Mouse (Mus musculus): ENCODE data around the gene Prlh. TPM values are rescaled to one million over a fixed set of nuclear protein-coding genes. Genes with fewer than 3 reads are reported as not detected.

Prlh gene
- total RNA-seq, 2 experiments from 2014 or later: not detected

GRCm38 (mm10) chr1:90951670-90952069, 1.2 kb upstream of the Prlh start:
- no peak for DNase-seq (ENCODE audit: low spot score in 2 of 2)

- peak in 1 of 2 experiments; percentile 41 for DNase-seq (ENCODE audit: low spot score in 2 of 2)
These were observed 780 bp downstream of the Prlh start for GRCm38 (mm10) chr1:90953688-90954087.

GRCm38 (mm10) chr1:90956245-90957096, 3.6 kb downstream of the Prlh start:
- DNase-seq (ENCODE audit: low spot score in 2 of 2): peak; percentile 67 to 73

GRCm38 (mm10) chr1:90962526-90962925, 9.6 kb downstream of the Prlh start:
- DNase-seq (ENCODE audit: low spot score in 2 of 2): no peak

GRCm38 (mm10) chr1:90962994-90963393, 10.1 kb downstream of the Prlh start:
- DNase-seq (ENCODE audit: low spot score in 2 of 2): no peak

- no peak for DNase-seq (ENCODE audit: low spot score in 2 of 2)
These were observed 14.7 kb downstream of the Prlh start for GRCm38 (mm10) chr1:90967583-90967982.

GRCm38 (mm10) chr1:90968649-90969048, 15.7 kb downstream of the Prlh start:
- no peak for DNase-seq (ENCODE audit: low spot score in 2 of 2)

GRCm38 (mm10) chr1:90969347-90969784, 16.5 kb downstream of the Prlh start, which contains the start of gene Rab17:
TSS of gene Rab17 (minus strand) at chr1:90969661.
- no peak for DNase-seq (ENCODE audit: low spot score in 2 of 2)

- no peak for DNase-seq (ENCODE audit: low spot score in 2 of 2)
These were observed 17.0 kb downstream of the Prlh start for GRCm38 (mm10) chr1:90969881-90970390.

- DNase-seq (ENCODE audit: low spot score in 2 of 2): peak; percentile 98
These were observed 20.1 kb downstream of the Prlh start for GRCm38 (mm10) chr1:90972911-90973573.

- DNase-seq (ENCODE audit: low spot score in 2 of 2): no peak
These were observed 20.6 kb downstream of the Prlh start for GRCm38 (mm10) chr1:90973574-90973911.

- peak; percentile 45 to 63 for DNase-seq (ENCODE audit: low spot score in 2 of 2)
These were observed 22.2 kb downstream of the Prlh start for GRCm38 (mm10) chr1:90974906-90975649.

- no peak for DNase-seq (ENCODE audit: low spot score in 2 of 2)
These were observed 23.1 kb downstream of the Prlh start for GRCm38 (mm10) chr1:90975960-90976359.

GRCm38 (mm10) chr1:90980638-90981330, 27.9 kb downstream of the Prlh start:
- DNase-seq (ENCODE audit: low spot score in 2 of 2): no peak

- no peak for DNase-seq (ENCODE audit: low spot score in 2 of 2)
These were observed 28.4 kb downstream of the Prlh start for GRCm38 (mm10) chr1:90981346-90981745.

- no peak for DNase-seq (ENCODE audit: low spot score in 2 of 2)
These were observed 43.0 kb downstream of the Prlh start for GRCm38 (mm10) chr1:90995916-90996315.

GRCm38 (mm10) chr1:90997136-90997535, 44.2 kb downstream of the Prlh start:
- DNase-seq (ENCODE audit: low spot score in 2 of 2): no peak

GRCm38 (mm10) chr1:90997641-90998040, 44.7 kb downstream of the Prlh start:
- no peak for DNase-seq (ENCODE audit: low spot score in 2 of 2)

GRCm38 (mm10) chr1:90998268-90998890, 45.5 kb downstream of the Prlh start, which contains the start of gene Lrrfip1:
TSS of gene Lrrfip1 (plus strand) at chr1:90998737.
- peak; percentile 68 to 78 for DNase-seq (ENCODE audit: low spot score in 2 of 2)

- DNase-seq (ENCODE audit: low spot score in 2 of 2): no peak
These were observed 46.1 kb downstream of the Prlh start for GRCm38 (mm10) chr1:90998891-90999611.
